Mouse (Mus musculus) stomach, postnatal 0 days (tissue): ENCODE data around the gene Spin1. TPM values are rescaled to one million over a fixed set of nuclear protein-coding genes. Genes with fewer than 3 reads are reported as not detected.

Experiments used
- ATAC-seq: fragments of 200-750 bp; cut with Nextera tagmentation; 2 replicates; pipeline ENCODE4 v1.8.0; 2017; ENCODE audit not compliant: low FRiP score, low TSS enrichment
- DNase-seq: peaks from one replicate; pipeline ENCODE4 v3.0.0-alpha.2; 2016; ENCODE audit warnings: low spot score
- H3K27ac ChIP-seq: fragments of 300-500 bp; sonication (generic); replicated peaks from 2 replicates; pipeline ENCODE4 v1.5.1; 2014; ENCODE audit warnings: mild to moderate bottlenecking, control low read depth
- H3K27me3 ChIP-seq: fragments of 300-500 bp; sonication (generic); 2 replicates; pipeline ENCODE4 v1.6.1; 2014; ENCODE audit warnings: low read length; ENCODE audit not compliant: control insufficient read depth, insufficient read depth
- H3K36me3 ChIP-seq: fragments of 300-500 bp; sonication (generic); 2 replicates; pipeline ENCODE4 v1.6.1; 2014; ENCODE audit warnings: low read length, mixed read lengths; ENCODE audit not compliant: control insufficient read depth, insufficient read depth
- H3K4me1 ChIP-seq: fragments of 300-500 bp; sonication (generic); replicated peaks from 2 replicates; pipeline ENCODE4 v1.6.1; 2014; ENCODE audit warnings: antibody characterized with exemption; ENCODE audit not compliant: control insufficient read depth, insufficient read depth
- H3K4me2 ChIP-seq: fragments of 300-500 bp; sonication (generic); replicated peaks from 2 replicates; pipeline ENCODE4 v1.6.1; 2014; ENCODE audit warnings: low read depth, mild to moderate bottlenecking, control low read depth, moderate library complexity
- H3K4me3 ChIP-seq: fragments of 300-500 bp; sonication (generic); 2 replicates; pipeline ENCODE4 v1.5.1; 2014; ENCODE audit warnings: low read depth, low read length, control low read depth
- H3K9ac ChIP-seq: fragments of 300-500 bp; sonication (generic); 2 replicates; pipeline ENCODE4 v1.6.1; 2014; ENCODE audit warnings: mild to moderate bottlenecking, low read length, control low read depth, mixed read lengths
- H3K9me3 ChIP-seq: fragments of 300-500 bp; sonication (generic); 2 replicates; pipeline ENCODE4 v1.6.1; 2016; ENCODE audit warnings: low read length; ENCODE audit not compliant: control insufficient read depth
- CTCF ChIP-seq: IDR thresholded peaks from 2 replicates; pipeline ENCODE4 v1.5.1; 2016; ENCODE audit warnings: antibody characterized with exemption, low read depth, mild to moderate bottlenecking, moderate library complexity
- EP300 ChIP-seq: optimal IDR thresholded peaks from 2 replicates; pipeline ENCODE3; 2016; ENCODE audit warnings: antibody characterized with exemption
- WGBS: fragments of 180-500 bp; shearing (Covaris S2); extraction: QIAGEN DNeasy Blood & Tissue Kit; methylation state at CpG from one replicate; pipeline ENCODE4 v1.1.7; 2014; 5-methylcytosine and 5-hydroxymethylcytosine counted together
- polyA plus RNA-seq: library from polyadenylated mRNA; unstranded; fragments of >200 nt; fragmentation: Nextera tagmentation; extraction: Ambion mirVana; gene quantifications from 2 replicates; pipeline ENCODE4 v1.2.1, GENCODE M21; 2015

Spin1 gene
- polyA plus RNA-seq, 1 experiment from 2014 or later, result 27.9 TPM

- Histone ChIP-seq H3K4me2 (no peak overlapping the region), H3K27ac (no peak overlapping the region), H3K36me3 (no peaks in the 10 kb centered on the region), H3K27me3 (no peaks in the 10 kb centered on the region), H3K9ac (no peak overlapping the region), H3K9me3 (no peaks in the 10 kb centered on the region), H3K4me1 (0 out of 2 replicates have a peak, but pooled peaks cover 4% of the 10 kb centered on the region), H3K4me3 (no peak overlapping the region)
- no peak for ATAC-seq
- DNase-seq, result no peak
- TF ChIP-seq CTCF, result no peak
- TF ChIP-seq EP300, result no peak
- 44% methylated on average over 1 of the region's 1 CpGs for WGBS
These were observed 21.3 kb downstream of the Spin1 start for GRCm38 (mm10) chr13:51121966-51122365.

GRCm38 (mm10) chr13:51122771-51123170 is 22.1 kb downstream of the Spin1 start:
- Histone ChIP-seq H3K27me3 (no peaks in the 10 kb centered on the region), H3K36me3 (no peaks in the 10 kb centered on the region), H3K4me1 (0 out of 2 replicates have a peak, but pooled peaks cover 4% of the 10 kb centered on the region), H3K27ac (no peak overlapping the region), H3K4me2 (no peak overlapping the region), H3K9ac (no peak overlapping the region), H3K9me3 (no peaks in the 10 kb centered on the region), H3K4me3 (no peak overlapping the region)
- TF ChIP-seq CTCF, result no peak
- no peak for TF ChIP-seq EP300
- DNase-seq (no peak), ATAC-seq (no peak)
- 75% methylated on average over 8 of the region's 8 CpGs for WGBS

- WGBS, result 59% methylated on average over 8 of the region's 8 CpGs
- no peak overlapping the region for H3K27ac ChIP-seq
- H3K4me3 ChIP-seq, result no peak overlapping the region
- TF ChIP-seq EP300, result no peak
- TF ChIP-seq CTCF, result no peak
- no peak overlapping the region for H3K4me2 ChIP-seq
- ATAC-seq, result no peak
- H3K9me3 ChIP-seq, result no peaks in the 10 kb centered on the region
- no peak for DNase-seq
- no peaks in the 10 kb centered on the region; the same call in 1 of the 2 replicates for H3K36me3 ChIP-seq
- 0 out of 2 replicates have a peak, but pooled peaks cover 2% of the 10 kb centered on the region for H3K4me1 ChIP-seq
- no peak overlapping the region for H3K9ac ChIP-seq
- no peaks in the 10 kb centered on the region for H3K27me3 ChIP-seq
These were observed 24.7 kb downstream of the Spin1 start for GRCm38 (mm10) chr13:51125357-51125756.

- DNase-seq (no peak), ATAC-seq (no peak)
- Histone ChIP-seq H3K36me3 (no peaks in the 10 kb centered on the region; the same call in 1 of the 2 replicates), H3K4me3 (no peak overlapping the region), H3K27ac (no peak overlapping the region), H3K4me1 (no peaks in the 10 kb centered on the region), H3K27me3 (no peaks in the 10 kb centered on the region), H3K9ac (no peak overlapping the region), H3K9me3 (no peaks in the 10 kb centered on the region), H3K4me2 (no peak overlapping the region)
- 66% methylated on average over 2 of the region's 2 CpGs for WGBS
- no peak for TF ChIP-seq CTCF
- TF ChIP-seq EP300, result no peak
These were observed 27.2 kb downstream of the Spin1 start for GRCm38 (mm10) chr13:51127906-51128305.

- no peak for TF ChIP-seq EP300
- TF ChIP-seq CTCF, result no peak
- ATAC-seq, result no peak
- H3K4me2 ChIP-seq, result no peak overlapping the region
- no peak for DNase-seq
- no peak overlapping the region for H3K9ac ChIP-seq
- no peak overlapping the region for H3K27ac ChIP-seq
- H3K4me1 ChIP-seq, result no peaks in the 10 kb centered on the region
- H3K36me3 ChIP-seq, result no peaks in the 10 kb centered on the region; the same call in 1 of the 2 replicates
- no peaks in the 10 kb centered on the region for H3K9me3 ChIP-seq
- no peak overlapping the region for H3K4me3 ChIP-seq
- WGBS, result 84% methylated on average over 7 of the region's 7 CpGs
- H3K27me3 ChIP-seq, result no peaks in the 10 kb centered on the region
These were observed 27.7 kb downstream of the Spin1 start for GRCm38 (mm10) chr13:51128417-51128816.

- no peak overlapping the region for H3K4me2 ChIP-seq
- TF ChIP-seq CTCF, result no peak
- no peak for TF ChIP-seq EP300
- no peak for ATAC-seq
- H3K36me3 ChIP-seq, result no peaks in the 10 kb centered on the region; the same call in 1 of the 2 replicates
- H3K27ac ChIP-seq, result no peak overlapping the region
- no peak for DNase-seq
- no peaks in the 10 kb centered on the region for H3K9me3 ChIP-seq
- no peaks in the 10 kb centered on the region for H3K4me1 ChIP-seq
- no peak overlapping the region for H3K4me3 ChIP-seq
- no peaks in the 10 kb centered on the region for H3K27me3 ChIP-seq
- no peak overlapping the region for H3K9ac ChIP-seq
- WGBS, result 79% methylated on average over 10 of the region's 10 CpGs
These were observed 30.5 kb downstream of the Spin1 start for GRCm38 (mm10) chr13:51131179-51131578.
